Comparison of ENCODE assay signal across 8 mouse cellular contexts in genomic region chr3:88913511-88914383, GRCm38 (mm10). TPM values are rescaled to one million over a fixed set of nuclear protein-coding genes. Genes with fewer than 3 reads are reported as not detected.
DNase-seq lines count a peak whose midpoint lies in the region; ATAC-seq lines count a peak whose summit lies in the region.

TSS of gene Msto1 (minus strand) at chr3:88913999.

- no peaks in the 10 kb centered on the region for H3K27me3 ChIP-seq in heart, embryonic 13.5 days (replicated peaks)
- H3K27me3 ChIP-seq in liver, embryonic 12.5 days (replicated peaks) = no peaks in the 10 kb centered on the region
- no peaks in the 10 kb centered on the region for H3K27me3 ChIP-seq in stomach, embryonic 15.5 days (replicated peaks)

- WGBS in heart, embryonic 13.5 days = under 1% methylated on average over 58 of the region's 62 CpGs
- WGBS in liver, embryonic 12.5 days (ENCODE audit: insufficient replicate concordance) = under 1% methylated on average over 62 of the region's 62 CpGs
- WGBS in stomach, embryonic 15.5 days = under 1% methylated on average over 62 of the region's 62 CpGs

- ATAC-seq in erythroid progenitor cell, adult 5-6 weeks (replicated peaks; ENCODE audit: low FRiP score, poor library complexity, severe bottlenecking) = peak; percentile 99
- peak; percentile 96 for ATAC-seq in heart, embryonic 13.5 days (ENCODE audit: extremely low read depth, insufficient number of reproducible peaks, low FRiP score, low TSS enrichment)
- ATAC-seq in liver, embryonic 12.5 days = peak; percentile 96
- ATAC-seq in stomach, embryonic 15.5 days (ENCODE audit: insufficient read depth, low FRiP score, low read depth) = peak; percentile 95

- H3K4me2 ChIP-seq in heart, embryonic 13.5 days = peak within 1 kb of the TSS; percentile 82
- peak within 1 kb of the TSS; percentile 96 for H3K4me2 ChIP-seq in liver, embryonic 12.5 days
- peak within 1 kb of the TSS; percentile 88 for H3K4me2 ChIP-seq in stomach, embryonic 15.5 days

- H3K36me3 ChIP-seq in heart, embryonic 13.5 days = peaks cover 43% of the 10 kb centered on the region
- H3K36me3 ChIP-seq in liver, embryonic 12.5 days = peaks cover 38% of the 10 kb centered on the region
- H3K36me3 ChIP-seq in stomach, embryonic 15.5 days = peaks cover 30% of the 10 kb centered on the region

- peaks cover 15% of the 10 kb centered on the region for H3K4me1 ChIP-seq in heart, embryonic 13.5 days
- peaks cover 20% of the 10 kb centered on the region for H3K4me1 ChIP-seq in liver, embryonic 12.5 days
- peaks cover 13% of the 10 kb centered on the region for H3K4me1 ChIP-seq in stomach, embryonic 15.5 days

- H3K4me3 ChIP-seq in heart, embryonic 13.5 days = peak within 1 kb of the TSS; percentile 83
- H3K4me3 ChIP-seq in liver, embryonic 12.5 days = peak within 1 kb of the TSS; percentile 74
- H3K4me3 ChIP-seq in stomach, embryonic 15.5 days (replicated peaks) = peak within 1 kb of the TSS; percentile 82

- no peaks in the 10 kb centered on the region for H3K9me3 ChIP-seq in heart, embryonic 13.5 days
- no peaks in the 10 kb centered on the region for H3K9me3 ChIP-seq in liver, embryonic 12.5 days (replicated peaks)
- no peaks in the 10 kb centered on the region for H3K9me3 ChIP-seq in stomach, embryonic 15.5 days

- DNase-seq in CD4-positive helper T cell, adult 2 months (ENCODE audit: low read depth, low spot score) = peak; percentile 95
- DNase-seq in brain, embryonic 18.5 days (ENCODE audit: low read depth, low spot score) = peak; percentile 81
- peak; percentile 95 for DNase-seq in kidney, postnatal 10 days
- DNase-seq in natural killer cell, adult 2 months (ENCODE audit: low spot score in 2 of 2) = peak; percentile 86 to 91

- peak within 1 kb of the TSS; percentile 94 for H3K27ac ChIP-seq in heart, embryonic 13.5 days (replicated peaks)
- peak within 1 kb of the TSS; percentile 77 for H3K27ac ChIP-seq in liver, embryonic 12.5 days
- peak within 1 kb of the TSS; percentile 90 for H3K27ac ChIP-seq in stomach, embryonic 15.5 days

- H3K9ac ChIP-seq in heart, embryonic 13.5 days = peak within 1 kb of the TSS; percentile 86
- H3K9ac ChIP-seq in liver, embryonic 12.5 days = peak within 1 kb of the TSS; percentile 79
- peak within 1 kb of the TSS; percentile 61 for H3K9ac ChIP-seq in stomach, embryonic 15.5 days

RNA-seq across cellular contexts. Expression of gene Msto1, which starts in this region (rescaled TPM):
- 1.4 TPM in 1 of 2 replicates, not detected in the other for total RNA-seq in erythroid progenitor cell, adult 5-6 weeks (2015; ENCODE audit: low replicate concordance)
- 1.8 and 3.9 TPM in 2 replicates for total RNA-seq in erythroid progenitor cell, adult 5-6 weeks (2017; ENCODE audit: low replicate concordance)
- polyA plus RNA-seq in heart, embryonic 13.5 days (2015; fragmentation: Nextera tagmentation; extraction: Ambion mirVana) = 48.6 and 52.3 TPM in 2 replicates
- 24.3 and 26.5 TPM in 2 replicates for polyA plus RNA-seq in liver, embryonic 12.5 days (2016; fragmentation: Nextera tagmentation; extraction: Ambion mirVana)
- 38.0 and 38.9 TPM in 2 replicates for polyA plus RNA-seq in stomach, embryonic 15.5 days (2015; fragmentation: Nextera tagmentation; extraction: Ambion mirVana)

Comparison
In these comparisons a context has a peak if more than half of its experiments do, and no peak if none do; other contexts are left out.
1. Peak in every context shown above with its lines: DNase-seq, ATAC-seq, H3K4me3 ChIP-seq and H3K27ac ChIP-seq.